Mouse (Mus musculus) small intestine, adult 2 months (tissue): ENCODE results near the gene Gm21915.

Source experiments
- CTCF ChIP-seq: fragments of 200-500 bp; IDR thresholded peaks from 2 replicates; pipeline ENCODE4 v1.5.1; 2012; ENCODE audit warnings: low read depth, mild to moderate bottlenecking, control low read depth, inconsistent platforms, low read length, moderate library complexity, mixed read lengths; ENCODE audit not compliant: insufficient replicate concordance, insufficient read length; ENCODE audit errors: extremely low read depth
- POLR2A ChIP-seq: fragments of 200-500 bp; IDR thresholded peaks from 2 replicates; pipeline ENCODE4 v1.6.1; 2012; ENCODE audit warnings: low read depth, mild to moderate bottlenecking, control low read depth, inconsistent platforms, low read length, moderate library complexity

DNA sequence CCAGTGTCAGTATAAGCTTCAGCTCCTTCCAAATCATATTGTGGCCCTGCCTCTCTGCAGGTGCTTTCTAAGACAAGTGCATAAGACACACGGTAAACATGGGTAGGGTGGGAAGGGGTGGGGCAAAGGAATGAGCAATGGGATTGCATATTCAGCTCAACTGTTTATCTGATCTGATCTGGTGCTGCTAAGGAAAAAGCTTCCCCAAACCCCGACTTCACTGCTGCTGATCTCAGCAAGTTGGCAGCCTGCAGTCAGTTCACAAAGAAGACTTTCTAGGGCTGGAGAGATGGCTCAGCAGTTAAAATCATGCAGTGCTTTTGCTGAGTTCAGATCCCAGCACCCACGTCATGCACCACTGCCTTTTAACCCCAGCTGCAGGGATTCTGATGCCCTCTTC lies 39.6 kb downstream of the Gm21915 start:
- TF ChIP-seq CTCF (no peak), POLR2A (no peak)
